Mouse (Mus musculus) midbrain, embryonic 15.5 days (tissue): ENCODE results near the gene Stx1b. TPM values are rescaled to one million over a fixed set of nuclear protein-coding genes. Genes with fewer than 3 reads are reported as not detected.

Experiments used
- ATAC-seq: fragments of 200-750 bp; cut with Nextera tagmentation; replicated peaks from 2 replicates; pipeline ENCODE4 v1.8.0; 2017; ENCODE audit warnings: moderate TSS enrichment
- H3K27ac ChIP-seq: fragments of 300-500 bp; sonication (generic); 2 replicates; pipeline ENCODE4 v1.5.1; 2015; ENCODE audit warnings: mild to moderate bottlenecking, inconsistent platforms
- H3K27me3 ChIP-seq: fragments of 300-500 bp; sonication (generic); replicated peaks from 2 replicates; pipeline ENCODE4 v1.6.1; 2015; ENCODE audit warnings: inconsistent platforms
- H3K36me3 ChIP-seq: fragments of 300-500 bp; sonication (generic); replicated peaks from 2 replicates; pipeline ENCODE4 v1.6.1; 2015; ENCODE audit warnings: inconsistent platforms
- H3K4me1 ChIP-seq: fragments of 300-500 bp; sonication (generic); 2 replicates; pipeline ENCODE4 v1.6.1; 2015; ENCODE audit warnings: inconsistent platforms
- H3K4me2 ChIP-seq: fragments of 300-500 bp; sonication (generic); 2 replicates; pipeline ENCODE4 v1.6.1; 2015; ENCODE audit warnings: inconsistent platforms, mild to moderate bottlenecking, moderate library complexity
- H3K4me3 ChIP-seq: fragments of 300-500 bp; sonication (generic); 2 replicates; pipeline ENCODE4 v1.5.1; 2015; ENCODE audit warnings: mild to moderate bottlenecking, inconsistent platforms
- H3K9ac ChIP-seq: fragments of 300-500 bp; sonication (generic); 2 replicates; pipeline ENCODE4 v1.6.1; 2015; ENCODE audit warnings: mild to moderate bottlenecking, inconsistent platforms
- H3K9me3 ChIP-seq: fragments of 300-500 bp; sonication (generic); 2 replicates; pipeline ENCODE4 v1.6.1; 2016; ENCODE audit warnings: inconsistent platforms
- WGBS: fragments of 180-500 bp; shearing (Covaris S2); methylation state at CpG from one replicate; pipeline ENCODE4 v1.1.7; 2015; ENCODE audit warnings: mixed read lengths; 5-methylcytosine and 5-hydroxymethylcytosine counted together
- polyA plus RNA-seq: library from polyadenylated mRNA; unstranded; fragments of >200 nt; fragmentation: Nextera tagmentation; extraction: Ambion mirVana; gene quantifications from 2 replicates; pipeline ENCODE4 v1.2.1, GENCODE M21; 2015

Stx1b gene
- polyA plus RNA-seq, 1 experiment from 2014 or later, result 72.9 TPM

DNA sequence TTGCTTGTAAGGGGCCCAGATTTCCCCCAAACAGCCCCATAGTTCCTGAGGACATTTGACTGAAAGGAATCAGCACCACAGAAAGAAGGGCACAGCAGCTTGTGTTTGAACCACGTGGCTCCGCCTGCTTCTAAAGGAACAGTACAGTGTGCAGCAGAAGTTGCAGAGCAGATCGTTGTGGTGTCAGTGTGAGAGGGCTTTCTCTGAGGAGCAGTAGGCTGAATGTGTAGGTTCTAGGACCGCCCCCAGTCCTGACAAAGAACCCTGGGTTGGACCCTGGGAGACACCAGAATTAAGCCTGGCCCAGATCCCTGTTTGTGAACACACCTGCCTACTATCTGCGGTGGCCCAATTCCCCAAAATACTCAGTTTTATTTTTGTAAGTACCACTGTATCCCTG lies 53.1 kb downstream of the Stx1b start:
- 75% methylated on average over 5 of the region's 5 CpGs for WGBS
- H3K4me2 ChIP-seq, result no peak overlapping the region
- H3K4me1 ChIP-seq, result peaks cover 32% of the 10 kb centered on the region

GRCm38 (mm10) chr7:127770039-127770905 lies 54.1 kb downstream of the Stx1b start:
- peak overlapping the region; percentile 39 for H3K4me3 ChIP-seq
- peaks cover 29% of the 10 kb centered on the region for H3K4me1 ChIP-seq
- peak overlapping the region; percentile 44 for H3K9ac ChIP-seq
- peak; percentile 30 for ATAC-seq
- H3K27ac ChIP-seq, result peak overlapping the region; percentile 57
- H3K4me2 ChIP-seq, result peak overlapping the region; percentile 68
- 6% methylated on average over 27 of the region's 27 CpGs for WGBS
- H3K27me3 ChIP-seq, result no peaks in the 10 kb centered on the region
- no peaks in the 10 kb centered on the region for H3K9me3 ChIP-seq
- peaks cover 26% of the 10 kb centered on the region for H3K36me3 ChIP-seq

More for the DNA sequence above, 53.1 kb downstream of the Stx1b start:
- Histone ChIP-seq H3K27ac (no peak overlapping the region), H3K36me3 (peaks cover 16% of the 10 kb centered on the region; the same call in 1 of the 2 replicates), H3K4me3 (no peak overlapping the region), H3K9me3 (no peaks in the 10 kb centered on the region), H3K27me3 (no peaks in the 10 kb centered on the region), H3K9ac (no peak overlapping the region)
- no peak for ATAC-seq

DNA sequence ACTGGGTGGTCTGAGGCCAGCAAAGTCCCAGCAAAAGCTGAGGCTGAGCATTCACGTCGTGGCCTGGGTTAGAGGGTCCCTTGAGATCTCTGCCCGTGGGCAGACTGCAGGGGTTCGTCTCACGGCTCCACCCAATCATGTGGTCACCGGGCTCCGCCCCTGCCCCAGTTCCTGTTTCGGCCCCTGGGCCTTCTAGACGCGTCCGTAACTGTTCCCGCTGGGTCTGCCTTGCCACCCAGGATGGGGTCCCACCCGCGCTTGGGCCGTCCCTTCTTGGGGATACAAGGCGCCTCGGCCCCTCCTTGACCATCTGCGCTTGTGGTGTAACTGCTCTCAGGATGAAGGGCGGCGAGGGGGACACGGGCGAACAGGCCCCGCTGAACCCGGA lies 54.7 kb downstream of the Stx1b start, which contains the start of gene Orai3:
Gene Orai3 (plus strand): TSS at position 165 of the 388 bp plus-strand sequence.
- Histone ChIP-seq H3K4me3 (peak within 1 kb of the TSS; percentile 39), H3K27me3 (no peaks in the 10 kb centered on the region), H3K9ac (peak within 1 kb of the TSS; percentile 44), H3K27ac (peak within 1 kb of the TSS; percentile 57), H3K4me1 (peaks cover 29% of the 10 kb centered on the region), H3K36me3 (peaks cover 32% of the 10 kb centered on the region), H3K9me3 (no peaks in the 10 kb centered on the region), H3K4me2 (peak within 1 kb of the TSS; percentile 68)
- ATAC-seq, result peak; percentile 51
- WGBS, result under 1% methylated on average over 23 of the region's 24 CpGs

DNA sequence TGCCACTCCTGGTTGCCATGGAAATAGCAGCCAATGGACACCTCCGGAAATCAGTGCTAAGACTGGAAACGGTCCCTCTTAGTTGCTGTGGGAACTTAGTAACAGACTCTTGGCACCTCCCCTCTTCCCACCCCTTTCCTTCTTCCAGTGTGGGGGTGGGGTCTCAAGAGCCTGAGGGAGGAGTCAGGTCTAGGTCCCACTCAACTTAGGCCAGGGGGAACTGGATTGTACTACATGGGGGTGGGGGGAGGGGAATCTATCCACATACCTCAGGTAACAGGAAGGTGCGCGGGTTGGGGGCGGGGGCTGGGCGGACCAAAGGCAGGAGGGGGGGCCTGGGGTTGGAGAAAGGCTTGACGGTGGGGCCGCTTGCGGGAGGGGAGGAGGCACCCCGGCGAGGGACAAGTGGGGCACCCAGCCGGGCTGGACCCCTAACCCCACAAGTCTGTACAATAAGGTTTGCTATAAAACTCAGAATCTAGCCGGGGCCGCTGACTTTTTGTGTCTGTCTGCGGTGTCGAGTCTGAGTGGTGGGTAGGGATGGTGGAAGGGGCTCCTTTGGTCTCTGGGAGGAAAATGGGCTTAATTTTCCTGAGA lies 55.3 kb downstream of the Stx1b start:
- 3% methylated on average over 16 of the region's 16 CpGs for WGBS

GRCm38 (mm10) chr7:127768346-127768996 lies 55.9 kb downstream of the Stx1b start:
- Histone ChIP-seq H3K9me3 (no peaks in the 10 kb centered on the region), H3K36me3 (peaks cover 44% of the 10 kb centered on the region), H3K9ac (no peak overlapping the region), H3K4me3 (peak overlapping the region; percentile 39; the same call in 1 of the 2 replicates), H3K27me3 (no peaks in the 10 kb centered on the region), H3K4me1 (peaks cover 29% of the 10 kb centered on the region), H3K27ac (peak overlapping the region; percentile 27; the same call in 1 of the 2 replicates), H3K4me2 (peak overlapping the region; percentile 68; the same call in 1 of the 2 replicates)
- WGBS, result 43% methylated on average over 13 of the region's 13 CpGs
- no peak; the same call in 1 of the 2 replicates for ATAC-seq

More for the DNA sequence above, 55.3 kb downstream of the Stx1b start:
- ATAC-seq, result peak; percentile 88
- Histone ChIP-seq H3K4me3 (peak overlapping the region; percentile 39), H3K4me2 (peak overlapping the region; percentile 68), H3K4me1 (peaks cover 29% of the 10 kb centered on the region), H3K27me3 (no peaks in the 10 kb centered on the region), H3K9ac (no peak overlapping the region), H3K36me3 (peaks cover 38% of the 10 kb centered on the region), H3K27ac (peak overlapping the region; percentile 57), H3K9me3 (no peaks in the 10 kb centered on the region)

DNA sequence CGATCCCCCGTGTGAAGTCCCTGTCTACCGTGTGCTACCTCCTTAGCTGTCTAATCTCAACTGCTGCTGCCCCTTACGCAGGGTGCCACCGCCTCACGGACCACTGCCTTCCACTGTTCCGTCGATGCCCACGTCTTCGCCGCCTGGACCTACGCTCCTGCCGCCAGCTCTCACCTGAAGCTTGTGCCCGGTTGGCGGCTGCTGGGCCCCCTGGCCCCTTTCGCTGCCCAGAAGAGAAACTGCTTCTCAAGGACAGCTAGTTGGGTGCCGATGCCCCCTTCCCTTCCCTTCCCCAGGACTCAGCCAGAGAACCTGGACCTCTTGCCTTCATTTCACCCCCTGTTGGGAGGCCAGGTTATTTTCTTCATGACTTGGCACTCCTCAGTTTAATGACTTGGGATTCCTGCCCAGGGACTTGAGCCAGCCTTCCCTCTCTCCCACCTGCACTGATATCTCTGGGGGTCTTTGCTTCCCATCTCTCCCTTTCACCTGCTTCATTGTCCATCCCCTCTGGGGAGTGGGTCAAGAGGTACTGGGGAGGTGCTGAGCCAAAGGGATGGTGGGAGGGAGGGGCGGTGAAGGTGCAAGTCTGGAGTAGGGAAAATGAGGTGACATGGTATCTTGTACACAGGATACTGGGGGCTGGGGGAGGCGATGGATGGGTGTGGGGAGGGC lies 56.5 kb downstream of the Stx1b start:
- no peaks in the 10 kb centered on the region for H3K27me3 ChIP-seq
- H3K4me3 ChIP-seq, result no peak overlapping the region
- H3K36me3 ChIP-seq, result peaks cover 48% of the 10 kb centered on the region
- ATAC-seq, result 0 out of 2 replicates have a peak, but pooled peaks have one; percentile 4
- no peaks in the 10 kb centered on the region for H3K9me3 ChIP-seq
- WGBS, result 95% methylated on average over 19 of the region's 19 CpGs
- no peak overlapping the region for H3K9ac ChIP-seq
- no peak overlapping the region for H3K4me2 ChIP-seq
- peaks cover 29% of the 10 kb centered on the region for H3K4me1 ChIP-seq
- H3K27ac ChIP-seq, result no peak overlapping the region

GRCm38 (mm10) chr7:127766851-127767609 lies 57.3 kb downstream of the Stx1b start:
- H3K4me2 ChIP-seq, result no peak overlapping the region
- H3K4me1 ChIP-seq, result peaks cover 29% of the 10 kb centered on the region
- H3K36me3 ChIP-seq, result peaks cover 54% of the 10 kb centered on the region
- 83% methylated on average over 17 of the region's 17 CpGs for WGBS
- no peak for ATAC-seq
- H3K27ac ChIP-seq, result no peak overlapping the region
- no peaks in the 10 kb centered on the region for H3K27me3 ChIP-seq
- H3K9ac ChIP-seq, result no peak overlapping the region
- no peaks in the 10 kb centered on the region for H3K9me3 ChIP-seq
- H3K4me3 ChIP-seq, result no peak overlapping the region

DNA sequence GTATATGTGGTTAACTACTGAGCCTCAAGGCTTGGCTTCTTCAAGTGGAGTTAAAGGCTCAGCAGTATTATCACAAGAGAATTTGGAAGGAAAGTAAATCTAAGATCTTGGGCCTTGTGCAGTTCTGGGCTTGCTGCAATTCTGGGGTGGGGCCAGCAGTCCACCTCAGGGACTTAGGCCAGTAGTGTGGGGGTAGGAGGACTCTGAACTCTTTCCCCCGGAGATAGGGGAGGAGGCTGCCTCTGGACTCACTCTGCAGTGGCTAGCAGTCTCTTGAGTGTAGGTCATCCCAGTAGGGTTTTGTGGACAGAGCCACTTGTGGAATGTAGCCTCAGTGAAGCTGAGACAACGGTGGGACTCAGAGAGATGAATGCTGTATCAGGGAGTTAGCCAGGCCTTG lies 58.6 kb downstream of the Stx1b start:
- Histone ChIP-seq H3K9ac (no peak overlapping the region), H3K4me2 (no peak overlapping the region), H3K27me3 (no peaks in the 10 kb centered on the region), H3K4me1 (peaks cover 24% of the 10 kb centered on the region), H3K9me3 (no peaks in the 10 kb centered on the region), H3K27ac (no peak overlapping the region), H3K4me3 (no peak overlapping the region), H3K36me3 (peaks cover 57% of the 10 kb centered on the region)
- WGBS, result 83% methylated on average over 2 of the region's 2 CpGs
- no peak for ATAC-seq

DNA sequence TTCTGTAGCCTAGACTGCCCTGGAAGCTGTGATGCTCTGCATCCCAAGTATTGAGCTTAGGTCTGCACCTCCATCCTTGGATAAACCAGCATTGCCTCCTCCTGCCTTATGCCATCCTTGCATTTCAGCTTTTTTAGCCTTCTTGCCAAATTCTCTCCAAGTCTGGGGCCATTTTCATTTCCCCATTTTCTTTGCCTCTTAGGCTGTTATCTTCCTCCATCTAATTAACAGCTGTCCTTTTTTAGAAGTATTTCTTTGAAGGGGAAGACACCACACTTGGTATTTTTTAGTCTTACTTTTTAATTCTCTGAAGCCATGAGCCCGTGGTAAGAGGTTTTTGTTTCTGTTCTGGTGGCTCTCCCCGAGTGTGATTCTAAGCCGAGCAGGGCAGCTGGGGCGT lies 60.7 kb downstream of the Stx1b start:
- H3K27ac ChIP-seq, result no peak overlapping the region
- peaks cover 57% of the 10 kb centered on the region for H3K36me3 ChIP-seq

DNA sequence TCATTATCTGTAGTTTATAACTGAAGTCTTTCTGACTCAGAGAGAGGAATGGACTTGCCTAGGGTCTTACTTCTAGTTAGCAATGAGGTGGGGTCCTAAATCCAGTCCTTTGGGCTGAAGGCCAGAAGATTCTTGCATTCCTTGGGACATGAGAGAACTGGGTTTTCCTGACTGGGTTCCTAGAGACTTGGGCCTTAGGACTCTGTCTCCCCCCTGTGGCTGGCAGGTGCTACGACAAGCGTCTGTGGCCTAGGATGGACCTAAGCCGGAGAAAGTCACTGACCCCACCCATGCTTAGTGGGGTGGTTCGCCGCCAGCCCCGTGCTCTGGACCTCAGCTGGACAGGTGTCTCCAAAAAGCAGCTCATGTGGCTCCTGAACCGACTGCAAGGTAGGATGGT lies 63.3 kb downstream of the Stx1b start:
- WGBS, result 45% methylated on average over 7 of the region's 7 CpGs
- H3K9ac ChIP-seq, result no peak overlapping the region
- H3K36me3 ChIP-seq, result peaks cover 53% of the 10 kb centered on the region

More for the DNA sequence above, 60.7 kb downstream of the Stx1b start:
- H3K4me1 ChIP-seq, result peaks cover 7% of the 10 kb centered on the region; the same call in 1 of the 2 replicates
- H3K4me3 ChIP-seq, result no peak overlapping the region
- no peak overlapping the region for H3K9ac ChIP-seq
- 93% methylated on average over 4 of the region's 4 CpGs for WGBS
- no peaks in the 10 kb centered on the region for H3K9me3 ChIP-seq
- H3K27me3 ChIP-seq, result no peaks in the 10 kb centered on the region
- H3K4me2 ChIP-seq, result no peak overlapping the region
- no peak for ATAC-seq

DNA sequence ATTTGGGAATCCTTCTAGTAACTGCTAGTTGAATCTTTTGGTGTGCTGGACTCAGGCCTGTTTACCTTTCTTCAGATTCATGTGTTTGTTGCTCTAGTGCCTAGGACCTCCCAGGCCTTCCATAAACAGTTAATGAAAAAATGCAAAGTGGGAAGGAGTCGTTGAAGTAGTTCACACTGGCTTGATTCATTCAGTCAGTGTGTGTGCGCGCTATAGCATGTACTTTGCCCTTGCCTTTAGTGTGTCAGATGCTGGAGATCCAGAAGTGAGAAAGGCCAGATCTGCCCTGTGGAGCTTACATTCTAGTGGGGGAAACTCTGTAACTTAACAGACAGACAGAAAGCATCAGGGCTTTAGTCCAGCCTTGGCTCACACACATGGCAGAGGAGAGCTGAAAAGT lies 63.9 kb downstream of the Stx1b start:
- peaks cover 48% of the 10 kb centered on the region for H3K36me3 ChIP-seq
- ATAC-seq, result no peak
- peaks cover 15% of the 10 kb centered on the region for H3K4me1 ChIP-seq
- no peak overlapping the region for H3K4me2 ChIP-seq
- no peak overlapping the region for H3K27ac ChIP-seq
- 90% methylated on average over 3 of the region's 3 CpGs for WGBS
- H3K9me3 ChIP-seq, result no peaks in the 10 kb centered on the region
- no peaks in the 10 kb centered on the region for H3K27me3 ChIP-seq
- H3K9ac ChIP-seq, result no peak overlapping the region
- H3K4me3 ChIP-seq, result no peak overlapping the region

More for the DNA sequence above, 63.3 kb downstream of the Stx1b start:
- Histone ChIP-seq H3K27ac (no peak overlapping the region), H3K4me1 (peaks cover 14% of the 10 kb centered on the region), H3K4me3 (no peak overlapping the region), H3K27me3 (no peaks in the 10 kb centered on the region), H3K9me3 (no peaks in the 10 kb centered on the region), H3K4me2 (no peak overlapping the region)
- no peak for ATAC-seq
